Mouse (Mus musculus) thymus, postnatal 10 days (tissue): ENCODE results near the gene Msi2.

Source experiments
- DNase-seq, 2 experiments: peaks; one replicate each; pipeline ENCODE4 v3.0.0; 2021; ENCODE audit warnings: low spot score in 2 of 2

Gene Msi2

GRCm38 (mm10) chr11:88515736-88516583 is 202.4 kb downstream of the Msi2 start:
- no peak for DNase-seq

GRCm38 (mm10) chr11:88515267-88515666 is 203.0 kb downstream of the Msi2 start:
- no peak for DNase-seq

- no peak for DNase-seq
Observed at GRCm38 (mm10) chr11:88514151-88514926, 204.0 kb downstream of the Msi2 start.

GRCm38 (mm10) chr11:88512580-88512979 is 205.7 kb downstream of the Msi2 start:
- peak; percentile 19 to 61 for DNase-seq

- no peak for DNase-seq
Observed at GRCm38 (mm10) chr11:88510282-88510850, 207.9 kb downstream of the Msi2 start.

GRCm38 (mm10) chr11:88509464-88509863 is 208.8 kb downstream of the Msi2 start:
- DNase-seq: no peak

- no peak for DNase-seq
Observed at GRCm38 (mm10) chr11:88508133-88508532, 210.2 kb downstream of the Msi2 start.

- DNase-seq: no peak
Observed at GRCm38 (mm10) chr11:88506544-88507419, 211.5 kb downstream of the Msi2 start.

GRCm38 (mm10) chr11:88506109-88506508 is 212.2 kb downstream of the Msi2 start:
- no peak for DNase-seq

GRCm38 (mm10) chr11:88502566-88502965 is 215.7 kb downstream of the Msi2 start:
- no peak for DNase-seq

GRCm38 (mm10) chr11:88498491-88498890 is 219.8 kb downstream of the Msi2 start:
- DNase-seq: no peak

GRCm38 (mm10) chr11:88496460-88496859 is 221.9 kb downstream of the Msi2 start:
- no peak for DNase-seq

GRCm38 (mm10) chr11:88495759-88496158 is 222.6 kb downstream of the Msi2 start:
- DNase-seq: no peak

- DNase-seq: no peak
Observed at GRCm38 (mm10) chr11:88495018-88495417, 223.3 kb downstream of the Msi2 start.

- DNase-seq: no peak
Observed at GRCm38 (mm10) chr11:88493795-88494559, 224.3 kb downstream of the Msi2 start.

GRCm38 (mm10) chr11:88492585-88492984 is 225.7 kb downstream of the Msi2 start:
- DNase-seq: no peak

GRCm38 (mm10) chr11:88489985-88490384 is 228.3 kb downstream of the Msi2 start:
- DNase-seq: no peak

- DNase-seq: no peak
Observed at GRCm38 (mm10) chr11:88488941-88489724, 229.2 kb downstream of the Msi2 start.

- no peak for DNase-seq
Observed at GRCm38 (mm10) chr11:88488175-88488940, 230.0 kb downstream of the Msi2 start.
